32 mouse cellular contexts compared by ENCODE assay signal in genomic region chr1:180722608-180723007, GRCm38 (mm10). TPM values are rescaled to one million over a fixed set of nuclear protein-coding genes. Genes with fewer than 3 reads are reported as not detected.
DNase-seq lines count a peak whose midpoint lies in the region; ATAC-seq lines count a peak whose summit lies in the region.
"Had no signal": no experiment of that assay in that cellular context is flagged by ENCODE, and none has a peak within 500 bp of the region (broad histone marks: within the 10 kb centered on the region; RNA-seq: fewer than 3 reads in every experiment).

No protein-coding gene starts in this region.

- peak overlapping the region; percentile 40 for H3K4me2 ChIP-seq in liver, embryonic 15.5 days
- H3K4me2 ChIP-seq in hindbrain, embryonic 14.5 days (replicated peaks) = no peak overlapping the region
- H3K4me2 ChIP-seq: forebrain, embryonic 12.5 days; heart, embryonic 11.5 days; hindbrain, embryonic 13.5 days; limb, embryonic 15.5 days; lung, embryonic 15.5 days; midbrain, embryonic 13.5 days had no signal

- H3K9me3 ChIP-seq in liver, embryonic 15.5 days (replicated peaks) = no peaks in the 10 kb centered on the region
- no peaks in the 10 kb centered on the region for H3K9me3 ChIP-seq in forebrain, embryonic 10.5 days
- H3K9me3 ChIP-seq in hindbrain, embryonic 14.5 days (ENCODE audit: control insufficient read depth, low read length) = no peaks in the 10 kb centered on the region
- H3K9me3 ChIP-seq: forebrain, embryonic 12.5 days; hindbrain, embryonic 13.5 days; limb, embryonic 10.5 days; limb, embryonic 15.5 days; lung, embryonic 15.5 days; megakaryocyte, embryonic 14.5 days; midbrain, embryonic 13.5 days had no signal

- ATAC-seq in liver, embryonic 15.5 days (ENCODE audit: insufficient read depth) = peak; percentile 19
- no peak for ATAC-seq in hindbrain, embryonic 14.5 days (ENCODE audit: low FRiP score)
- ATAC-seq: CD4-positive, CD25-positive, alpha-beta regulatory T cell, adult 4 months; forebrain, postnatal 0 days; intestine, postnatal 0 days; midbrain, embryonic 13.5 days; Patski had no signal

- H3K4me3 ChIP-seq in liver, embryonic 15.5 days (replicated peaks) = no peak overlapping the region
- H3K4me3 ChIP-seq in forebrain, embryonic 10.5 days = no peak overlapping the region
- no peak overlapping the region for H3K4me3 ChIP-seq in hindbrain, embryonic 14.5 days (replicated peaks; ENCODE audit: low read length)
- H3K4me3 ChIP-seq: forebrain, embryonic 12.5 days; hindbrain, embryonic 13.5 days; limb, embryonic 10.5 days; limb, embryonic 15.5 days; lung, embryonic 15.5 days; megakaryocyte, embryonic 14.5 days; midbrain, embryonic 13.5 days had no signal

- peak; percentile 30 for DNase-seq in thymus, postnatal 0 days (ENCODE audit: low spot score)
- DNase-seq in thymus, postnatal 36 days = no peak
- peak; percentile 17 for DNase-seq in liver
- DNase-seq in natural killer cell, adult 2 months (ENCODE audit: low spot score in 2 of 2) = no peak
- no peak for DNase-seq in forebrain, embryonic 10.5 days (ENCODE audit: extremely low spot score, low spot score)
- no peak for DNase-seq in hindbrain, embryonic 14.5 days (ENCODE audit: low spot score)
- DNase-seq: adrenal gland, postnatal 10 days; cerebellum, adult 11 months; cerebellum, adult 9-10 months; cerebellum, postnatal 36 days; forebrain, postnatal 0 days; gastrocnemius, postnatal 10 days; heart, postnatal 4 days; kidney, adult 9 months; kidney, postnatal 10 days; right cerebral cortex, postnatal 4 days; thymus, adult 18-20 months had no signal

- H3K9ac ChIP-seq in liver, embryonic 15.5 days = no peak overlapping the region; the same call in 1 of the 2 replicates
- no peak overlapping the region for H3K9ac ChIP-seq in hindbrain, embryonic 14.5 days
- H3K9ac ChIP-seq: forebrain, embryonic 12.5 days; forebrain, postnatal 0 days; hindbrain, embryonic 13.5 days; limb, embryonic 15.5 days; lung, embryonic 15.5 days; midbrain, embryonic 13.5 days had no signal

- 25% methylated on average over 1 of the region's 1 CpGs for WGBS in liver, embryonic 15.5 days (ENCODE audit: insufficient replicate concordance)
- 64% methylated on average over 1 of the region's 1 CpGs for WGBS in forebrain, embryonic 10.5 days
- 57% methylated on average over 1 of the region's 1 CpGs for WGBS in hindbrain, embryonic 14.5 days

- H3K36me3 ChIP-seq in liver, embryonic 15.5 days (replicated peaks) = no peaks in the 10 kb centered on the region
- H3K36me3 ChIP-seq in forebrain, embryonic 10.5 days (replicated peaks) = no peaks in the 10 kb centered on the region
- H3K36me3 ChIP-seq in hindbrain, embryonic 14.5 days (replicated peaks; ENCODE audit: control insufficient read depth, insufficient read depth) = no peaks in the 10 kb centered on the region
- H3K36me3 ChIP-seq: forebrain, embryonic 12.5 days; hindbrain, embryonic 13.5 days; limb, embryonic 10.5 days; limb, embryonic 15.5 days; lung, embryonic 15.5 days; midbrain, embryonic 13.5 days had no signal

- H3K27ac ChIP-seq in liver, embryonic 15.5 days (replicated peaks) = peak overlapping the region; percentile 74
- no peak overlapping the region for H3K27ac ChIP-seq in forebrain, embryonic 10.5 days
- H3K27ac ChIP-seq in hindbrain, embryonic 14.5 days = no peak overlapping the region
- H3K27ac ChIP-seq: forebrain, embryonic 12.5 days; hindbrain, embryonic 13.5 days; limb, embryonic 10.5 days; limb, embryonic 15.5 days; lung, embryonic 15.5 days; midbrain, embryonic 13.5 days; stomach, postnatal 0 days had no signal

- peaks cover 67% of the 10 kb centered on the region for H3K4me1 ChIP-seq in liver, embryonic 15.5 days (replicated peaks)
- peaks cover 21% of the 10 kb centered on the region for H3K4me1 ChIP-seq in forebrain, embryonic 10.5 days
- H3K4me1 ChIP-seq in hindbrain, embryonic 14.5 days (replicated peaks; ENCODE audit: control insufficient read depth, insufficient read depth, low read length) = peaks cover 12% of the 10 kb centered on the region

- H3K27me3 ChIP-seq in liver, embryonic 15.5 days = no peaks in the 10 kb centered on the region
- H3K27me3 ChIP-seq in forebrain, embryonic 10.5 days (ENCODE audit: poor library complexity, severe bottlenecking) = no peaks in the 10 kb centered on the region
- no peaks in the 10 kb centered on the region for H3K27me3 ChIP-seq in hindbrain, embryonic 14.5 days (ENCODE audit: control insufficient read depth, insufficient read depth, low read length)
- H3K27me3 ChIP-seq: forebrain, embryonic 12.5 days; hindbrain, embryonic 13.5 days; limb, embryonic 15.5 days; lung, embryonic 15.5 days; midbrain, embryonic 13.5 days; Patski had no signal

RNA-seq across cellular contexts. Expression of gene Acbd3, which starts 3.2 kb away (rescaled TPM):
- polyA plus RNA-seq in thymus, postnatal 0 days (2015; fragmentation: Nextera tagmentation; extraction: Ambion mirVana) = 15.2 and 19.5 TPM in 2 replicates
- 7.6 and 8.3 TPM in 2 replicates for polyA plus RNA-seq in liver, embryonic 15.5 days (2015; fragmentation: Nextera tagmentation; extraction: Ambion mirVana)
- polyA plus RNA-seq in forebrain, embryonic 10.5 days (2016; fragmentation: Nextera tagmentation; extraction: Ambion mirVana) = 14.7 and 17.0 TPM in 2 replicates
- polyA plus RNA-seq in hindbrain, embryonic 14.5 days (2014; fragmentation: Nextera tagmentation; extraction: Ambion mirVana) = 27.1 and 27.6 TPM in 2 replicates

RNA-seq across cellular contexts. Expression of gene Mixl1, which starts 25.8 kb away (rescaled TPM):
- 0.54 and 0.55 TPM in 2 replicates for polyA plus RNA-seq in thymus, postnatal 0 days (2015; fragmentation: Nextera tagmentation; extraction: Ambion mirVana)
- 0.23 and 0.33 TPM in 2 replicates for polyA plus RNA-seq in liver, embryonic 15.5 days (2015; fragmentation: Nextera tagmentation; extraction: Ambion mirVana)
- polyA plus RNA-seq in forebrain, embryonic 10.5 days (2016; fragmentation: Nextera tagmentation; extraction: Ambion mirVana) = 0.11 and 0.17 TPM in 2 replicates
- 0.16 TPM in 1 of 2 replicates, not detected in the other for polyA plus RNA-seq in hindbrain, embryonic 14.5 days (2014; fragmentation: Nextera tagmentation; extraction: Ambion mirVana)
- polyA plus RNA-seq: forebrain, embryonic 12.5 days; heart, postnatal 0 days; hindbrain, embryonic 13.5 days; intestine, postnatal 0 days; large intestine, adult 2 months; midbrain, embryonic 13.5 days; Patski had no signal

Comparison
In these comparisons a context has a peak if more than half of its experiments do, and no peak if none do; other contexts are left out.
1. DNase-seq: peak in thymus, postnatal 0 days (single experiment) and liver (single experiment); none in thymus, postnatal 36 days (0 of 2), natural killer cell, adult 2 months (0 of 2), forebrain, embryonic 10.5 days (single experiment) and hindbrain, embryonic 14.5 days (single experiment).